Mouse (Mus musculus): Measurements from ENCODE around the gene Fgfr2.

DNA sequence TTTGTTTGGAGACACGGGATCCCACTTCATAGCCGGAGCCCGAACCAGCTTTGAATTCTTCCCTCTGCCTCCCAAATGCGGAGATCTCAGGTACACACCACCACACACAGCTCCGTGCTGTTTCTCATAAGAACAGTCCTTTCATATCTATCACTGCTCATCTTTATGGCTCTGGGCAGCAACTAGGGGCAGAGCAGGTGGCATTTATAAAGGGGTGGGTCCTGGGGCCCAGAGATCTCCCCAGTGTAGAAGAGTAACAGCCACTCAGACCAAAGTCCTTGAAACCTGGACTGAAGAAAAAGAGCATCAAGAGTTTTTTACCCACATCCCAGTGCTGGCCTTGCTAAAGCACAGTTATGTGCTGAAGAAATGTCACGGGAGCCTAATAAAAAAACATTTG, 542.6 kb downstream of the Fgfr2 start:
- no peak for TF ChIP-seq CTCF (conservative IDR thresholded peaks at IDR 0.05; ENCODE audit: low read length)
- no peak for TF ChIP-seq POU5F1 (IDR thresholded peaks at IDR 0.05; ENCODE audit: borderline replicate concordance, low read length)
- no peak for TF ChIP-seq NANOG (IDR thresholded peaks at IDR 0.05; ENCODE audit: borderline replicate concordance, low read length)

Data from E14TG2a.4 (cell line).